In the genomic region with DNA sequence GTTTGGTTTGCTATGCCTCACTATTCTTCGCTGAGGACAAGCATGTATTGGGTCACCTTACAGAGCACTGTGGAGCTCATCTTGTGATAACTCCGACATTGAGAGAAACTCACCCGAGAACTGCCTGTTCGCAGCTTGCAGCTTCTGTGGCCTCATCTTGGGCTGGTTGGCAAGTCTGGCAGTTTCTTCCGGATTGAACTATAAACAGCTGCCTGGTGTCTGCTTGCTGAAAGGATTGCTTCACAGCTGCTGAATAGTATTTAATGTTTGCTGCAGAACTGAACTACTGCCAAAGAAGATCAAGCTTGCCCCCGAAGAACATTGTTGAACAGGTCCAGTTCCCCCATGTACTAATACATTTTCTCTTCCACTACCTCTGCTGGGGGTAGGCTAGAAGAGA, we compare ENCODE assay signal across 13 mouse cellular contexts. TPM values are rescaled to one million over a fixed set of nuclear protein-coding genes. Genes with fewer than 3 reads are reported as not detected.
DNase-seq lines count a peak whose midpoint lies in the region; ATAC-seq and TF ChIP-seq lines count a peak whose summit lies in the region.
"Had no signal": no experiment of that assay in that cellular context is flagged by ENCODE, and none has a peak within 500 bp of the region (broad histone marks: within the 10 kb centered on the region; RNA-seq: fewer than 3 reads in every experiment).

No protein-coding gene starts in this region.

- no peaks in the 10 kb centered on the region for H3K9me3 ChIP-seq in limb, embryonic 14.5 days (ENCODE audit: control insufficient read depth, low read length)
- no peaks in the 10 kb centered on the region for H3K9me3 ChIP-seq in limb, embryonic 10.5 days (replicated peaks)
- H3K9me3 ChIP-seq: heart, embryonic 15.5 days had no signal

- intact Hi-C loops in gastrocnemius, postnatal 14 days (cut with DNase I; ENCODE audit: low total_unique reads) = no loop called here

- 69% methylated on average over 6 of the region's 6 CpGs for WGBS in limb, embryonic 14.5 days
- 83% methylated on average over 6 of the region's 6 CpGs for WGBS in limb, embryonic 10.5 days

- peak; percentile 7 for DNase-seq in gastrocnemius, postnatal 14 days
- no peak for DNase-seq in gastrocnemius, postnatal 25 days
- peak; percentile 42 for DNase-seq in limb, embryonic 14.5 days (ENCODE audit: low spot score)
- no peak for DNase-seq in limb, embryonic 10.5 days (ENCODE audit: low spot score)
- peak; percentile 9 to 20 for DNase-seq in layer of hippocampus, postnatal 14 days (ENCODE audit: low spot score in 2 of 2)
- DNase-seq in telencephalon, adult 2 months (ENCODE audit: low read depth, low spot score) = peak; percentile 17
- DNase-seq in kidney, adult 11 months = no peak
- no peak for DNase-seq in cerebellum, postnatal 14 days
- DNase-seq: adrenal gland, postnatal 36 days; kidney, postnatal 14 days had no signal

- H3K4me1 ChIP-seq in limb, embryonic 14.5 days (ENCODE audit: control insufficient read depth, insufficient read depth, low read length) = no peaks in the 10 kb centered on the region
- no peaks in the 10 kb centered on the region for H3K4me1 ChIP-seq in limb, embryonic 10.5 days
- H3K4me1 ChIP-seq: heart, embryonic 15.5 days had no signal

- no peak for TF ChIP-seq POLR2A in limb, embryonic 14.5 days (IDR thresholded peaks at IDR 0.05; ENCODE audit: borderline replicate concordance, extremely low read depth, insufficient read depth, insufficient read length)

- H3K9ac ChIP-seq in limb, embryonic 14.5 days (ENCODE audit: low read depth, low read length, severe bottlenecking) = no peak overlapping the region
- H3K9ac ChIP-seq: heart, embryonic 15.5 days; liver, embryonic 14.5 days had no signal

- H3K4me3 ChIP-seq in limb, embryonic 14.5 days (replicated peaks; ENCODE audit: low read length) = no peak overlapping the region
- H3K4me3 ChIP-seq in limb, embryonic 10.5 days = no peak overlapping the region
- H3K4me3 ChIP-seq: heart, embryonic 15.5 days had no signal

- no peak overlapping the region for H3K27ac ChIP-seq in limb, embryonic 14.5 days (replicated peaks; ENCODE audit: low read depth, low read length)
- H3K27ac ChIP-seq in limb, embryonic 10.5 days = no peak overlapping the region
- H3K27ac ChIP-seq: heart, embryonic 15.5 days; liver, embryonic 14.5 days had no signal

- H3K27me3 ChIP-seq in limb, embryonic 14.5 days (ENCODE audit: control insufficient read depth, insufficient read depth, low read length) = no peaks in the 10 kb centered on the region
- no peaks in the 10 kb centered on the region for H3K27me3 ChIP-seq in limb, embryonic 10.5 days (ENCODE audit: low read depth, poor library complexity, severe bottlenecking)
- H3K27me3 ChIP-seq: heart, embryonic 15.5 days had no signal

- H3K36me3 ChIP-seq in limb, embryonic 14.5 days (ENCODE audit: control insufficient read depth, insufficient read depth, low read length) = no peaks in the 10 kb centered on the region
- no peaks in the 10 kb centered on the region for H3K36me3 ChIP-seq in limb, embryonic 10.5 days
- H3K36me3 ChIP-seq: heart, embryonic 15.5 days had no signal

- no peak overlapping the region for H3K4me2 ChIP-seq in limb, embryonic 14.5 days (replicated peaks; ENCODE audit: low read depth, low read length, severe bottlenecking)
- H3K4me2 ChIP-seq: heart, embryonic 15.5 days had no signal

- no peak for ATAC-seq in limb, embryonic 14.5 days (ENCODE audit: low FRiP score, low read depth)
- ATAC-seq: inflammation-experienced regulatory T-cells, adult 6 months had no signal

RNA-seq across cellular contexts. Expression of gene Bmpr2, which starts 29.1 kb away (rescaled TPM):
- total RNA-seq in gastrocnemius, postnatal 14 days (2021) = 10 to 100 TPM; 32.2 to 32.6 TPM
- total RNA-seq in gastrocnemius, postnatal 25 days (2021) = 10 to 100 TPM; 35.6 TPM
- 14.6 and 16.6 TPM in 2 replicates for polyA plus RNA-seq in limb, embryonic 14.5 days (2012; rRNA removed)
- 15.2 and 17.0 TPM in 2 replicates for polyA plus RNA-seq in limb, embryonic 14.5 days (2014; fragmentation: Nextera tagmentation; extraction: Ambion mirVana)
- polyA plus RNA-seq in limb, embryonic 10.5 days (2016; fragmentation: Nextera tagmentation; extraction: Ambion mirVana) = 5.1 and 8.0 TPM in 2 replicates
- total RNA-seq in layer of hippocampus, postnatal 14 days (2021) = 100 to 1,000 TPM in 1 of 2 experiments, 10 to 100 TPM in 1; 94.2 to 102 TPM

RNA-seq across cellular contexts. Expression of gene Nop58, which starts 49.3 kb away (rescaled TPM):
- total RNA-seq in gastrocnemius, postnatal 14 days (2021) = 10 to 100 TPM; 25.7 to 33.5 TPM
- 10 to 100 TPM; 17.9 to 22.7 TPM for total RNA-seq in gastrocnemius, postnatal 25 days (2021)
- 65.7 and 115 TPM in 2 replicates for polyA plus RNA-seq in limb, embryonic 14.5 days (2012; rRNA removed)
- polyA plus RNA-seq in limb, embryonic 14.5 days (2014; fragmentation: Nextera tagmentation; extraction: Ambion mirVana) = 185 and 200 TPM in 2 replicates
- polyA plus RNA-seq in limb, embryonic 10.5 days (2016; fragmentation: Nextera tagmentation; extraction: Ambion mirVana) = 292 and 307 TPM in 2 replicates
- 10 to 100 TPM; 64.1 to 68.6 TPM for total RNA-seq in layer of hippocampus, postnatal 14 days (2021)

Comparison
In these comparisons a context has a peak if more than half of its experiments do, and no peak if none do; other contexts are left out.
1. DNase-seq: peak in gastrocnemius, postnatal 14 days (single experiment), limb, embryonic 14.5 days (single experiment), layer of hippocampus, postnatal 14 days (2 of 2) and telencephalon, adult 2 months (single experiment); none in gastrocnemius, postnatal 25 days (single experiment), limb, embryonic 10.5 days (single experiment), kidney, adult 11 months (single experiment) and cerebellum, postnatal 14 days (0 of 2).